30 mouse cellular contexts compared by ENCODE assay signal in the genomic region with DNA sequence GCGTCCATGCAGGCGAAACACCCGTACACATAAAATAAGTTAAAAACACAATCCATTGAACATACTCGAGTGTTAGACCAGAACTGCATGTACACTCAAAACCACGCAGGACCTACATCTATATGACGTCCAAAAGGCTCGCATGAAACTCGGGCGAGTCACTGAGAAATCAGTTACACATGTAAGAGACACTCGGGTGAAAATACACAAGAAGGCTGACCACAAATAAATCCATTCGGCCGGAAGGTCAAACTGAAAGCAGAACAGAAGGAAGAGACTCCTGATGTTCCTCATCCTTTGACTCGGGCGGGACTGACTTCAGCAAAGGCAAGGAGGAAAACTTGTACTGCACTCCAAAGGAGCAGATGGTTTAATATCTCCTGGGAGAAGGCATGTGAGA. TPM values are rescaled to one million over a fixed set of nuclear protein-coding genes. Genes with fewer than 3 reads are reported as not detected.
DNase-seq lines count a peak whose midpoint lies in the region; ATAC-seq and TF ChIP-seq lines count a peak whose summit lies in the region.
"Had no signal": no experiment of that assay in that cellular context is flagged by ENCODE, and none has a peak within 500 bp of the region (broad histone marks: within the 10 kb centered on the region; RNA-seq: fewer than 3 reads in every experiment).

No protein-coding gene starts in this region.

- no peaks in the 10 kb centered on the region for H3K79me2 ChIP-seq in liver, adult 2 months (ENCODE audit: control insufficient read depth, insufficient read depth, low read length)

- H3K9me3 ChIP-seq in liver, embryonic 12.5 days (replicated peaks): no peaks in the 10 kb centered on the region
- H3K9me3 ChIP-seq in hindbrain, embryonic 11.5 days (ENCODE audit: control insufficient read depth, low read length): no peaks in the 10 kb centered on the region
- H3K9me3 ChIP-seq: embryonic facial prominence, embryonic 10.5 days; embryonic facial prominence, embryonic 12.5 days; forebrain, embryonic 13.5 days; forebrain, embryonic 15.5 days had no signal

- no peak for TF ChIP-seq POLR2A in liver, adult 2 months (IDR thresholded peaks at IDR 0.05; ENCODE audit: extremely low read depth, insufficient read depth, low read length)
- no peak for TF ChIP-seq POLR2A in small intestine, adult 2 months (IDR thresholded peaks at IDR 0.05; ENCODE audit: low read depth, low read length)

- DNase-seq in heart, adult 11 months: peak; percentile 76
- DNase-seq in heart, postnatal 4 days: no peak
- peak; percentile 10 for DNase-seq in liver, adult 2 months (ENCODE audit: extremely low read depth, low read depth, low spot score)
- DNase-seq in R1 (ENCODE audit: low read depth, low spot score): peak; percentile 39
- no peak for DNase-seq in spleen, adult 12 weeks (ENCODE audit: low spot score)
- DNase-seq in hindbrain, embryonic 11.5 days (ENCODE audit: low spot score): no peak
- DNase-seq: adrenal gland, adult 2 months; adrenal gland, postnatal 10 days; adrenal gland, postnatal 25 days; cerebellum, adult 11 months; cerebellum, adult 18-20 months; cerebellum, adult 8-10 months; cerebellum, adult 9-11 months; cerebellum, postnatal 14 days; forebrain, postnatal 0 days had no signal

- no peaks in the 10 kb centered on the region for H3K27me3 ChIP-seq in liver, adult 2 months (ENCODE audit: control insufficient read depth, insufficient read depth, low read length)
- H3K27me3 ChIP-seq in liver, embryonic 12.5 days (replicated peaks): no peaks in the 10 kb centered on the region; the same call in 1 of the 2 replicates
- no peaks in the 10 kb centered on the region for H3K27me3 ChIP-seq in small intestine, adult 2 months (ENCODE audit: control insufficient read depth, insufficient read depth, low read length)
- H3K27me3 ChIP-seq in hindbrain, embryonic 11.5 days (ENCODE audit: control insufficient read depth, insufficient read depth, low read length): no peaks in the 10 kb centered on the region
- H3K27me3 ChIP-seq: embryonic facial prominence, embryonic 12.5 days; forebrain, embryonic 13.5 days; forebrain, embryonic 15.5 days had no signal

- no peak overlapping the region for H3K4me2 ChIP-seq in liver, embryonic 12.5 days
- no peak overlapping the region for H3K4me2 ChIP-seq in hindbrain, embryonic 11.5 days (replicated peaks; ENCODE audit: low read depth, low read length)
- H3K4me2 ChIP-seq: embryonic facial prominence, embryonic 12.5 days; forebrain, embryonic 13.5 days; forebrain, embryonic 15.5 days had no signal

- H3K9ac ChIP-seq in liver, adult 2 months (ENCODE audit: low read depth, low read length): no peak overlapping the region
- H3K9ac ChIP-seq in liver, embryonic 12.5 days: no peak overlapping the region
- H3K9ac ChIP-seq in hindbrain, embryonic 11.5 days (ENCODE audit: low read depth, low read length): no peak overlapping the region
- H3K9ac ChIP-seq: embryonic facial prominence, embryonic 12.5 days; forebrain, embryonic 13.5 days; forebrain, embryonic 15.5 days; forebrain, postnatal 0 days had no signal

- no peak overlapping the region for H3K4me3 ChIP-seq in liver, adult 2 months (ENCODE audit: insufficient read depth, low read depth, low read length)
- H3K4me3 ChIP-seq in liver, embryonic 12.5 days: no peak overlapping the region
- no peak overlapping the region for H3K4me3 ChIP-seq in small intestine, adult 2 months (ENCODE audit: low read depth, low read length)
- H3K4me3 ChIP-seq in hindbrain, embryonic 11.5 days (ENCODE audit: low read depth, low read length): no peak overlapping the region
- H3K4me3 ChIP-seq: embryonic facial prominence, embryonic 10.5 days; embryonic facial prominence, embryonic 12.5 days; forebrain, embryonic 13.5 days; forebrain, embryonic 15.5 days had no signal

- 89% methylated on average over 14 of the region's 14 CpGs for WGBS in liver, adult 2 months
- WGBS in liver, embryonic 12.5 days (ENCODE audit: insufficient replicate concordance): 77% methylated on average over 14 of the region's 14 CpGs
- 72% methylated on average over 14 of the region's 14 CpGs for WGBS in small intestine, adult 2 months
- WGBS in hindbrain, embryonic 11.5 days: 90% methylated on average over 14 of the region's 14 CpGs

- no peak for ATAC-seq in liver, embryonic 12.5 days
- ATAC-seq in hindbrain, embryonic 11.5 days (ENCODE audit: low FRiP score): no peak
- ATAC-seq: forebrain, embryonic 13.5 days; forebrain, embryonic 15.5 days; forebrain, postnatal 0 days; Patski had no signal

- TF ChIP-seq CTCF in liver, adult 2 months (IDR thresholded peaks at IDR 0.05; ENCODE audit: low read depth, low read length): no peak
- no peak for TF ChIP-seq CTCF in small intestine, adult 2 months (IDR thresholded peaks at IDR 0.05; ENCODE audit: extremely low read depth, insufficient read length, insufficient replicate concordance, low read depth, low read length)

- no peaks in the 10 kb centered on the region for H3K36me3 ChIP-seq in liver, adult 2 months (ENCODE audit: control insufficient read depth, insufficient read depth, low read length)
- H3K36me3 ChIP-seq in liver, embryonic 12.5 days: no peaks in the 10 kb centered on the region
- no peaks in the 10 kb centered on the region for H3K36me3 ChIP-seq in small intestine, adult 2 months (ENCODE audit: control insufficient read depth, insufficient read depth, low read length)
- no peaks in the 10 kb centered on the region for H3K36me3 ChIP-seq in hindbrain, embryonic 11.5 days (ENCODE audit: control insufficient read depth, insufficient read depth, low read length)
- H3K36me3 ChIP-seq: embryonic facial prominence, embryonic 10.5 days; embryonic facial prominence, embryonic 12.5 days; forebrain, embryonic 15.5 days had no signal

- H3K4me1 ChIP-seq in liver, adult 2 months (ENCODE audit: control insufficient read depth, insufficient read depth, low read length): no peaks in the 10 kb centered on the region
- H3K4me1 ChIP-seq in liver, embryonic 12.5 days: no peaks in the 10 kb centered on the region
- H3K4me1 ChIP-seq in small intestine, adult 2 months (ENCODE audit: control insufficient read depth, insufficient read depth, insufficient read length, low read length): peaks cover 8% of the 10 kb centered on the region
- no peaks in the 10 kb centered on the region for H3K4me1 ChIP-seq in hindbrain, embryonic 11.5 days (replicated peaks; ENCODE audit: control insufficient read depth, insufficient read depth, low read length)
- H3K4me1 ChIP-seq: embryonic facial prominence, embryonic 10.5 days; embryonic facial prominence, embryonic 12.5 days; forebrain, embryonic 13.5 days; forebrain, embryonic 15.5 days had no signal

- H3K27ac ChIP-seq in liver, adult 2 months (replicated peaks; ENCODE audit: insufficient read depth, low read depth, low read length): no peak overlapping the region
- no peak overlapping the region for H3K27ac ChIP-seq in liver, embryonic 12.5 days
- peak overlapping the region; percentile 41; the same call in 1 of the 2 replicates for H3K27ac ChIP-seq in small intestine, adult 2 months (ENCODE audit: insufficient read depth, low read depth, low read length)
- no peak overlapping the region for H3K27ac ChIP-seq in hindbrain, embryonic 11.5 days (ENCODE audit: low read depth, low read length)
- H3K27ac ChIP-seq: embryonic facial prominence, embryonic 10.5 days; embryonic facial prominence, embryonic 12.5 days; forebrain, embryonic 13.5 days; forebrain, embryonic 15.5 days had no signal

RNA-seq across cellular contexts. Expression of a gene that starts 7.7 kb away (rescaled TPM):
- total RNA-seq in heart, postnatal 4 days (2021): not detected
- not detected in 2 replicates for total RNA-seq in liver, adult 2 months (2014; rRNA removed)
- not detected in 2 replicates for polyA plus RNA-seq in liver, adult 2 months (2012; rRNA removed)
- not detected in 2 replicates for polyA plus RNA-seq in liver, embryonic 12.5 days (2016; fragmentation: Nextera tagmentation; extraction: Ambion mirVana)
- not detected in 2 replicates for polyA plus RNA-seq in small intestine, adult 2 months (2012; rRNA removed)
- polyA plus RNA-seq in hindbrain, embryonic 11.5 days (2014; fragmentation: Nextera tagmentation; extraction: Ambion mirVana): not detected in 2 replicates
- total RNA-seq: adrenal gland, adult 2 months; adrenal gland, postnatal 10 days; adrenal gland, postnatal 25 days; adrenal gland, postnatal 4 days; ES-E14; forebrain, postnatal 0 days; MEL had no signal
- polyA plus RNA-seq: adrenal gland, adult 2 months; brain, embryonic 14.5 days; C2C12; cortical plate, adult 2 months; embryonic facial prominence, embryonic 10.5 days; embryonic facial prominence, embryonic 12.5 days; embryonic facial prominence, embryonic 14.5 days; forebrain, embryonic 11.5 days; forebrain, embryonic 13.5 days; forebrain, embryonic 15.5 days; forebrain, postnatal 0 days; Patski had no signal

RNA-seq across cellular contexts. Expression of a gene that starts 9.1 kb away (rescaled TPM):
- total RNA-seq in heart, postnatal 4 days (2021): not detected
- total RNA-seq in liver, adult 2 months (2014; rRNA removed): not detected in 2 replicates
- not detected in 2 replicates for polyA plus RNA-seq in liver, adult 2 months (2012; rRNA removed)
- not detected in 2 replicates for polyA plus RNA-seq in liver, embryonic 12.5 days (2016; fragmentation: Nextera tagmentation; extraction: Ambion mirVana)
- polyA plus RNA-seq in small intestine, adult 2 months (2012; rRNA removed): not detected in 2 replicates
- polyA plus RNA-seq in hindbrain, embryonic 11.5 days (2014; fragmentation: Nextera tagmentation; extraction: Ambion mirVana): not detected in 2 replicates
- total RNA-seq: adrenal gland, adult 2 months; adrenal gland, postnatal 10 days; adrenal gland, postnatal 25 days; adrenal gland, postnatal 4 days; forebrain, postnatal 0 days; MEL had no signal
- polyA plus RNA-seq: adrenal gland, adult 2 months; brain, embryonic 14.5 days; C2C12; cortical plate, adult 2 months; embryonic facial prominence, embryonic 10.5 days; embryonic facial prominence, embryonic 12.5 days; embryonic facial prominence, embryonic 14.5 days; forebrain, embryonic 11.5 days; forebrain, embryonic 13.5 days; forebrain, embryonic 15.5 days; forebrain, postnatal 0 days; Patski had no signal

RNA-seq across cellular contexts. Expression of a gene that starts 21.1 kb away (rescaled TPM):
- total RNA-seq in heart, postnatal 4 days (2021): not detected
- not detected in 2 replicates for total RNA-seq in liver, adult 2 months (2014; rRNA removed)
- not detected in 2 replicates for polyA plus RNA-seq in liver, adult 2 months (2012; rRNA removed)
- polyA plus RNA-seq in liver, embryonic 12.5 days (2016; fragmentation: Nextera tagmentation; extraction: Ambion mirVana): not detected in 2 replicates
- not detected in 2 replicates for polyA plus RNA-seq in small intestine, adult 2 months (2012; rRNA removed)
- polyA plus RNA-seq in hindbrain, embryonic 11.5 days (2014; fragmentation: Nextera tagmentation; extraction: Ambion mirVana): 0.24 TPM in 1 of 2 replicates, not detected in the other
- total RNA-seq: adrenal gland, adult 2 months; adrenal gland, postnatal 10 days; adrenal gland, postnatal 25 days; adrenal gland, postnatal 4 days; ES-E14; forebrain, postnatal 0 days had no signal
- polyA plus RNA-seq: adrenal gland, adult 2 months; brain, embryonic 14.5 days; C2C12; cortical plate, adult 2 months; forebrain, embryonic 11.5 days; forebrain, embryonic 13.5 days; forebrain, embryonic 15.5 days; forebrain, postnatal 0 days; Patski had no signal

RNA-seq across cellular contexts. Expression of a gene that starts 32.1 kb away (rescaled TPM):
- not detected for total RNA-seq in heart, postnatal 4 days (2021)
- not detected in 2 replicates for total RNA-seq in liver, adult 2 months (2014; rRNA removed)
- polyA plus RNA-seq in liver, adult 2 months (2012; rRNA removed): not detected in 2 replicates
- not detected in 2 replicates for polyA plus RNA-seq in liver, embryonic 12.5 days (2016; fragmentation: Nextera tagmentation; extraction: Ambion mirVana)
- not detected in 2 replicates for polyA plus RNA-seq in small intestine, adult 2 months (2012; rRNA removed)
- not detected in 2 replicates for polyA plus RNA-seq in hindbrain, embryonic 11.5 days (2014; fragmentation: Nextera tagmentation; extraction: Ambion mirVana)
- total RNA-seq: adrenal gland, adult 2 months; adrenal gland, postnatal 10 days; adrenal gland, postnatal 25 days; adrenal gland, postnatal 4 days; ES-E14; forebrain, postnatal 0 days; MEL had no signal
- polyA plus RNA-seq: adrenal gland, adult 2 months; brain, embryonic 14.5 days; C2C12; cortical plate, adult 2 months; embryonic facial prominence, embryonic 10.5 days; embryonic facial prominence, embryonic 12.5 days; embryonic facial prominence, embryonic 14.5 days; forebrain, embryonic 11.5 days; forebrain, embryonic 13.5 days; forebrain, embryonic 15.5 days; forebrain, postnatal 0 days; Patski had no signal

RNA-seq across cellular contexts. Expression of a gene that starts 39.7 kb away (rescaled TPM):
- total RNA-seq in heart, postnatal 4 days (2021): under 1 TPM; 0.26 to 0.27 TPM
- 0.09 and 0.81 TPM in 2 replicates for total RNA-seq in liver, adult 2 months (2014; rRNA removed)
- polyA plus RNA-seq in liver, adult 2 months (2012; rRNA removed): 0.07 and 0.21 TPM in 2 replicates
- polyA plus RNA-seq in liver, embryonic 12.5 days (2016; fragmentation: Nextera tagmentation; extraction: Ambion mirVana): 0.48 and 0.93 TPM in 2 replicates
- 0.06 and 0.75 TPM in 2 replicates for polyA plus RNA-seq in small intestine, adult 2 months (2012; rRNA removed)
- polyA plus RNA-seq in hindbrain, embryonic 11.5 days (2014; fragmentation: Nextera tagmentation; extraction: Ambion mirVana): 0.53 and 1.0 TPM in 2 replicates

Comparison
In these comparisons a context has a peak if more than half of its experiments do, and no peak if none do; other contexts are left out.
1. DNase-seq: peak in heart, adult 11 months (single experiment), liver, adult 2 months (single experiment) and R1 (single experiment); none in heart, postnatal 4 days (single experiment), spleen, adult 12 weeks (single experiment) and hindbrain, embryonic 11.5 days (single experiment).